Mouse (Mus musculus) liver, embryonic 14.5 days (tissue): ENCODE results near the gene Pemt.

Experiments
- CTCF ChIP-seq: IDR thresholded peaks from 2 replicates; pipeline ENCODE4 v1.5.1; 2016; ENCODE audit warnings: antibody characterized with exemption, low read depth, control low read depth
- EP300 ChIP-seq: IDR thresholded peaks from 2 replicates; pipeline ENCODE4 v1.6.1; 2016; ENCODE audit warnings: antibody characterized with exemption, low read depth

- no peak for TF ChIP-seq CTCF
- TF ChIP-seq EP300: no peak
Measured at GRCm38 (mm10) chr11:60001231-60001980, 44.9 kb downstream of the Pemt start.
